Mouse (Mus musculus): ENCODE measurements around the gene Cbx1. TPM values are rescaled to one million over a fixed set of nuclear protein-coding genes. Genes with fewer than 3 reads are reported as not detected.
"Not testable (repeated sequence)": the region's sequence is repeated elsewhere in the genome, so short reads cannot be mapped to it uniquely, and the experiment has no call there.

Cbx1 gene
- total RNA-seq, 2 experiments from 2014 or later, result 41.5 to 60.8 TPM

GRCm38 (mm10) chr11:96811188-96811587 lies 22.3 kb downstream of the Cbx1 start:
- not testable (repeated sequence) for ATAC-seq (replicated peaks; ENCODE audit: low FRiP score, poor library complexity, severe bottlenecking)

- ATAC-seq (replicated peaks; ENCODE audit: low FRiP score, poor library complexity, severe bottlenecking), result no peak
Observed at GRCm38 (mm10) chr11:96813455-96813854, 24.5 kb downstream of the Cbx1 start.

GRCm38 (mm10) chr11:96813920-96814319 lies 25.0 kb downstream of the Cbx1 start:
- no peak for ATAC-seq (replicated peaks; ENCODE audit: low FRiP score, poor library complexity, severe bottlenecking)

GRCm38 (mm10) chr11:96814443-96814842 lies 25.5 kb downstream of the Cbx1 start:
- no peak for ATAC-seq (replicated peaks; ENCODE audit: low FRiP score, poor library complexity, severe bottlenecking)

- ATAC-seq (replicated peaks; ENCODE audit: low FRiP score, poor library complexity, severe bottlenecking), result no peak
Observed at GRCm38 (mm10) chr11:96815895-96816294, 27.0 kb downstream of the Cbx1 start.

GRCm38 (mm10) chr11:96816494-96816893 lies 27.6 kb downstream of the Cbx1 start:
- ATAC-seq (replicated peaks; ENCODE audit: low FRiP score, poor library complexity, severe bottlenecking), result no peak

- no peak for ATAC-seq (replicated peaks; ENCODE audit: low FRiP score, poor library complexity, severe bottlenecking)
Observed at GRCm38 (mm10) chr11:96816979-96817378, 28.1 kb downstream of the Cbx1 start.

- ATAC-seq (replicated peaks; ENCODE audit: low FRiP score, poor library complexity, severe bottlenecking), result no peak
Observed at GRCm38 (mm10) chr11:96818128-96818710, 29.3 kb downstream of the Cbx1 start.

- no peak for ATAC-seq (replicated peaks; ENCODE audit: low FRiP score, poor library complexity, severe bottlenecking)
Observed at GRCm38 (mm10) chr11:96821956-96822355, 33.0 kb downstream of the Cbx1 start.

GRCm38 (mm10) chr11:96822675-96823470 lies 33.9 kb downstream of the Cbx1 start:
- no peak for ATAC-seq (replicated peaks; ENCODE audit: low FRiP score, poor library complexity, severe bottlenecking)

- no peak for ATAC-seq (replicated peaks; ENCODE audit: low FRiP score, poor library complexity, severe bottlenecking)
Observed at GRCm38 (mm10) chr11:96823471-96823837, 34.5 kb downstream of the Cbx1 start.

- peak; percentile 89 for ATAC-seq (replicated peaks; ENCODE audit: low FRiP score, poor library complexity, severe bottlenecking)
Observed at GRCm38 (mm10) chr11:96823880-96824782, 35.2 kb downstream of the Cbx1 start.

- ATAC-seq (replicated peaks; ENCODE audit: low FRiP score, poor library complexity, severe bottlenecking), result no peak
Observed at GRCm38 (mm10) chr11:96824783-96825495, 36.0 kb downstream of the Cbx1 start.

- no peak for ATAC-seq (replicated peaks; ENCODE audit: low FRiP score, poor library complexity, severe bottlenecking)
Observed at GRCm38 (mm10) chr11:96826481-96826880, 37.6 kb downstream of the Cbx1 start.

GRCm38 (mm10) chr11:96827062-96827581 lies 38.2 kb downstream of the Cbx1 start:
- ATAC-seq (replicated peaks; ENCODE audit: low FRiP score, poor library complexity, severe bottlenecking), result no peak

GRCm38 (mm10) chr11:96827917-96828316 lies 39.0 kb downstream of the Cbx1 start:
- no peak for ATAC-seq (replicated peaks; ENCODE audit: low FRiP score, poor library complexity, severe bottlenecking)

GRCm38 (mm10) chr11:96828881-96829280 lies 40.0 kb downstream of the Cbx1 start:
- ATAC-seq (replicated peaks; ENCODE audit: low FRiP score, poor library complexity, severe bottlenecking), result peak; percentile 2; the same call in 1 of the 2 replicates

- ATAC-seq (replicated peaks; ENCODE audit: low FRiP score, poor library complexity, severe bottlenecking), result peak; percentile 78
Observed at GRCm38 (mm10) chr11:96829403-96829812, 40.5 kb downstream of the Cbx1 start.

GRCm38 (mm10) chr11:96829813-96830538 lies 41.0 kb downstream of the Cbx1 start, which contains the start of gene Nfe2l1:
Gene Nfe2l1, minus strand, starts transcription at chr11:96829968.
- ATAC-seq (replicated peaks; ENCODE audit: low FRiP score, poor library complexity, severe bottlenecking), result peak; percentile 91
